Mouse (Mus musculus): Measurements from ENCODE around the gene Naaladl1. TPM values are rescaled to one million over a fixed set of nuclear protein-coding genes. Genes with fewer than 3 reads are reported as not detected.
A peak's percentile ranks its signal among the peaks of the same experiment; 100 is the strongest.
"Not testable (repeated sequence)": the region's sequence is repeated elsewhere in the genome, so short reads cannot be mapped to it uniquely, and the experiment has no call there.

Naaladl1 gene
- polyA plus RNA-seq, 1 experiment from 2014 or later = 0.46 TPM

- peak overlapping the region; percentile 34 for H3K4me2 ChIP-seq (ENCODE audit: low read depth, low read length)
- H3K27me3 ChIP-seq (ENCODE audit: insufficient read depth, low read length) = no peaks in the 10 kb centered on the region
- H3K36me3 ChIP-seq (replicated peaks; ENCODE audit: insufficient read depth, low read length) = peaks cover 7% of the 10 kb centered on the region; the same call in 1 of the 2 replicates
- DNase-seq (peak; percentile 44), ATAC-seq (no peak; the same call in 1 of the 2 replicates)
- WGBS (ENCODE audit: insufficient replicate concordance) = 69% methylated on average over 19 of the region's 19 CpGs
- peaks cover 14% of the 10 kb centered on the region for H3K4me1 ChIP-seq (ENCODE audit: insufficient read depth)
- TF ChIP-seq CTCF (IDR thresholded peaks at IDR 0.05; ENCODE audit: low read depth) (no peak), EP300 (IDR thresholded peaks at IDR 0.05; ENCODE audit: low read depth) (no peak)
- 0 out of 2 replicates have a peak overlapping the region, but pooled peaks have one; percentile 34 for H3K27ac ChIP-seq (ENCODE audit: low read depth)
- no peak overlapping the region; the same call in 1 of the 2 replicates for H3K4me3 ChIP-seq (ENCODE audit: low read depth, low read length)
- no peaks in the 10 kb centered on the region for H3K9me3 ChIP-seq (ENCODE audit: low read length)
- H3K9ac ChIP-seq (replicated peaks) = peak overlapping the region; percentile 31
Observed at GRCm38 (mm10) chr19:6121761-6122160, 16.2 kb downstream of the Naaladl1 start.

GRCm38 (mm10) chr19:6123330-6123729 lies 17.7 kb downstream of the Naaladl1 start:
- ATAC-seq (no peak), DNase-seq (no peak)
- WGBS (ENCODE audit: insufficient replicate concordance) = 71% methylated on average over 8 of the region's 8 CpGs
- no peak for TF ChIP-seq CTCF (IDR thresholded peaks at IDR 0.05; ENCODE audit: low read depth)
- TF ChIP-seq EP300 (IDR thresholded peaks at IDR 0.05; ENCODE audit: low read depth) = no peak
- Histone ChIP-seq H3K4me1 (ENCODE audit: insufficient read depth) (peaks cover 6% of the 10 kb centered on the region), H3K9ac (replicated peaks) (no peak overlapping the region), H3K9me3 (ENCODE audit: low read length) (no peaks in the 10 kb centered on the region), H3K4me3 (ENCODE audit: low read depth, low read length) (no peak overlapping the region), H3K36me3 (replicated peaks; ENCODE audit: insufficient read depth, low read length) (peaks cover 7% of the 10 kb centered on the region; the same call in 1 of the 2 replicates), H3K27ac (ENCODE audit: low read depth) (no peak overlapping the region), H3K4me2 (ENCODE audit: low read depth, low read length) (no peak overlapping the region), H3K27me3 (ENCODE audit: insufficient read depth, low read length) (no peaks in the 10 kb centered on the region)

GRCm38 (mm10) chr19:6124898-6125297 lies 19.3 kb downstream of the Naaladl1 start:
- no peaks in the 10 kb centered on the region for H3K9me3 ChIP-seq (ENCODE audit: low read length)
- DNase-seq (no peak), ATAC-seq (no peak)
- peaks cover 7% of the 10 kb centered on the region; the same call in 1 of the 2 replicates for H3K36me3 ChIP-seq (replicated peaks; ENCODE audit: insufficient read depth, low read length)
- H3K4me2 ChIP-seq (ENCODE audit: low read depth, low read length) = no peak overlapping the region
- no peak overlapping the region for H3K9ac ChIP-seq (replicated peaks)
- TF ChIP-seq CTCF (IDR thresholded peaks at IDR 0.05; ENCODE audit: low read depth) = no peak
- no peak for TF ChIP-seq EP300 (IDR thresholded peaks at IDR 0.05; ENCODE audit: low read depth)
- no peaks in the 10 kb centered on the region for H3K27me3 ChIP-seq (ENCODE audit: insufficient read depth, low read length)
- no peak overlapping the region for H3K4me3 ChIP-seq (ENCODE audit: low read depth, low read length)
- 62% methylated on average over 2 of the region's 2 CpGs for WGBS (ENCODE audit: insufficient replicate concordance)
- H3K4me1 ChIP-seq (ENCODE audit: insufficient read depth) = peaks cover 5% of the 10 kb centered on the region
- H3K27ac ChIP-seq (ENCODE audit: low read depth) = no peak overlapping the region

GRCm38 (mm10) chr19:6126289-6126688 lies 20.7 kb downstream of the Naaladl1 start:
- DNase-seq (peak; percentile 74), ATAC-seq (no peak)
- Histone ChIP-seq H3K9me3 (ENCODE audit: low read length) (no peaks in the 10 kb centered on the region), H3K9ac (replicated peaks) (no peak overlapping the region), H3K4me3 (ENCODE audit: low read depth, low read length) (peak overlapping the region; percentile 54; the same call in 1 of the 2 replicates), H3K36me3 (replicated peaks; ENCODE audit: insufficient read depth, low read length) (no peaks in the 10 kb centered on the region), H3K4me1 (ENCODE audit: insufficient read depth) (peaks cover 14% of the 10 kb centered on the region), H3K27ac (ENCODE audit: low read depth) (peak overlapping the region; percentile 52; the same call in 1 of the 2 replicates), H3K27me3 (ENCODE audit: insufficient read depth, low read length) (no peaks in the 10 kb centered on the region), H3K4me2 (ENCODE audit: low read depth, low read length) (peak overlapping the region; percentile 74)
- TF ChIP-seq CTCF (IDR thresholded peaks at IDR 0.05; ENCODE audit: low read depth) (peak; percentile 91), EP300 (IDR thresholded peaks at IDR 0.05; ENCODE audit: low read depth) (no peak)
- 17% methylated on average over 4 of the region's 4 CpGs for WGBS (ENCODE audit: insufficient replicate concordance)

- H3K36me3 ChIP-seq (replicated peaks; ENCODE audit: insufficient read depth, low read length) = no peaks in the 10 kb centered on the region
- H3K27me3 ChIP-seq (ENCODE audit: insufficient read depth, low read length) = no peaks in the 10 kb centered on the region
- no peak for TF ChIP-seq CTCF (IDR thresholded peaks at IDR 0.05; ENCODE audit: low read depth)
- no peak for TF ChIP-seq EP300 (IDR thresholded peaks at IDR 0.05; ENCODE audit: low read depth)
- peak overlapping the region; percentile 66 for H3K9ac ChIP-seq (replicated peaks)
- ATAC-seq (no peak), DNase-seq (no peak)
- H3K4me1 ChIP-seq (ENCODE audit: insufficient read depth) = peaks cover 18% of the 10 kb centered on the region
- peak overlapping the region; percentile 74 for H3K4me2 ChIP-seq (ENCODE audit: low read depth, low read length)
- no peaks in the 10 kb centered on the region for H3K9me3 ChIP-seq (ENCODE audit: low read length)
- H3K4me3 ChIP-seq (ENCODE audit: low read depth, low read length) = peak overlapping the region; percentile 54
- H3K27ac ChIP-seq (ENCODE audit: low read depth) = peak overlapping the region; percentile 90
- WGBS (ENCODE audit: insufficient replicate concordance) = 64% methylated on average over 10 of the region's 10 CpGs
Observed at GRCm38 (mm10) chr19:6126789-6127580, 21.4 kb downstream of the Naaladl1 start.

- Histone ChIP-seq H3K9ac (replicated peaks) (peak within 1 kb of the TSS; percentile 66), H3K27me3 (ENCODE audit: insufficient read depth, low read length) (no peaks in the 10 kb centered on the region), H3K4me3 (ENCODE audit: low read depth, low read length) (peak within 1 kb of the TSS; percentile 54), H3K36me3 (replicated peaks; ENCODE audit: insufficient read depth, low read length) (no peaks in the 10 kb centered on the region), H3K4me2 (ENCODE audit: low read depth, low read length) (peak within 1 kb of the TSS; percentile 74), H3K4me1 (ENCODE audit: insufficient read depth) (peaks cover 22% of the 10 kb centered on the region), H3K27ac (ENCODE audit: low read depth) (peak within 1 kb of the TSS; percentile 90), H3K9me3 (ENCODE audit: low read length) (no peaks in the 10 kb centered on the region)
- under 1% methylated on average over 32 of the region's 32 CpGs for WGBS (ENCODE audit: insufficient replicate concordance)
- no peak for TF ChIP-seq CTCF (IDR thresholded peaks at IDR 0.05; ENCODE audit: low read depth)
- peak; percentile 79 for TF ChIP-seq EP300 (IDR thresholded peaks at IDR 0.05; ENCODE audit: low read depth)
- DNase-seq (peak; percentile 96), ATAC-seq (peak; percentile 92)
Observed at GRCm38 (mm10) chr19:6127760-6128341, 22.3 kb downstream of the Naaladl1 start, which contains the start of gene Snx15. TSS of gene Snx15 (minus strand) at chr19:6128304.

GRCm38 (mm10) chr19:6130414-6131128 lies 25.0 kb downstream of the Naaladl1 start:
- WGBS (ENCODE audit: insufficient replicate concordance) = 69% methylated on average over 7 of the region's 7 CpGs

More at GRCm38 (mm10) chr19:6130414-6131128, 25.0 kb downstream of the Naaladl1 start:
- H3K9ac ChIP-seq (replicated peaks); H3K9me3 ChIP-seq (ENCODE audit: low read length); H3K27me3 ChIP-seq (ENCODE audit: insufficient read depth, low read length); H3K27ac ChIP-seq (ENCODE audit: low read depth); H3K4me3 ChIP-seq (ENCODE audit: low read depth, low read length); ATAC-seq; DNase-seq; H3K36me3 ChIP-seq (replicated peaks; ENCODE audit: insufficient read depth, low read length): not testable (repeated sequence)
- H3K4me2 ChIP-seq (ENCODE audit: low read depth, low read length) = peak overlapping the region; percentile 60; the same call in 1 of the 2 replicates
- peaks cover 33% of the 10 kb centered on the region for H3K4me1 ChIP-seq (ENCODE audit: insufficient read depth)
